Mouse (Mus musculus): ENCODE results near the gene Hcrtr1.

DNA sequence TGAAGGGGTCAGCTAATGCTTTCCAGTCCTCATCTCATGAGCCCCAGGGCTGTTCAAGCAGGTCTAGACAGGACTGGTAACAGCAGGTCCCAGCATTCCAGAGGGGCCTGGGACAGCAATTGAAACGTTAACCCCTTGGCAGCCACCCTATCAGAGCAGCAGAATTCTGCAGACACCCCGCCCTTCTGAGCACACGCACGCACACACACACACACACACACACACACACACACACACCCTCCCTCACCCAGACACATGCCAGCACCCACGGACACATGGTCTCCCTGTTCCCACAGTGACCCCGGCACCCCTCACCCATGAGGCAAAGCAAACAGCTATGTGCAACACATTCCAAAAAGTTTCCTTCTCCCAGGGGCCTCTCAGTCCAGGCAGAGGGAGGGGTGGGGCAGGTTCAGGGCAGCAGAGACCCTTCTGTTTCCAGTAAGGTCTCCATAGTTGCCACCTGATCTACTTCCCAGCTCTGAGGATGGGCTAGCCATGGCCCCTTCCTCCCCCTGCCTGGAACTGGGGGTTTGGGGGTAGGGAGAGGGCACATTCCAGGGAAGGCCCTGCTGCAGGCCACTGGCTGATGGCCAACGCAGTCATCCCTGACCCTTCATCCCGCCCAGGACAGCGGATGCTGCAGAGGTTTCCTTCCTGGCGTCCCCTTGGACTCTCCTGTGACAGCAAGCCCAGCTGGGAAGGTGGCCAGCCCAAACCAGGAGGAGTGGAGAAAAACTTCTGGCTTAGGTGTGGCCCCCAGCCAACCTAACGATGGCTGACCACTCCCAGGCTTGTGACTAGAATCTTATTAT lies 33.0 kb upstream of the Hcrtr1 start:
- TF ChIP-seq CHD2 (IDR thresholded peaks at IDR 0.05; ENCODE audit: low read depth, low read length) (no peak), HCFC1 (IDR thresholded peaks at IDR 0.05; ENCODE audit: borderline replicate concordance, insufficient read depth, low read length) (no peak)
